Mouse (Mus musculus) gastrocnemius, postnatal 36 days (tissue): ENCODE data around the gene Nnmt. TPM values are rescaled to one million over a fixed set of nuclear protein-coding genes. Genes with fewer than 3 reads are reported as not detected.

Experiments used
- DNase-seq, 2 experiments: peaks; one replicate each; pipeline ENCODE4 v3.0.0; 2022
- intact Hi-C: fragments of 180-260 bp; cut with DNase I; formaldehyde crosslinking; loops from one replicate; pipeline ENCODE4 v1.15.1; 2025
- total RNA-seq, 2 experiments: library from RNA; stranded (reverse); gene quantifications; 2 replicates each; pipeline ENCODE4 v1.2.3; 2021

Nnmt gene
- total RNA-seq, 2 experiments from 2014 or later, result 2.8 to 5.2 TPM

DNA sequence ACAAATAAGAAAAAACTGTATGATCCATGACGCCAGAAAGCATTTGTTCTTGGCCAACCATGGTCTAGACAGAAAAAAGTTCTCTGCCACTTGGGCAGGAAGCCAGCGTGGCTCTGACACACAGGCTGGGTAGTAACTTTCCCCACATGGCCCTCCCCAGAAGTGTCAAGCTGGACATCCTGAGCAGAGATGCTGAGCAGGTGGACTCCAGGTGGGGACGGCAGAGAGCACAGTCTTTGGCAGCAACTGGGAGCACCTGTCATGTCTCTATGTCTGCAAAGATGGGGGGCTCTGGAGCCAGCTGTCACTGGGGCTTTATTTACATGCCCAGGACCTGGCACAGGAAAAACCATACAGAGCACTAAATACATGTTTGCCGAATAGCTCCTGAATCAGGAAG lies 14.3 kb downstream of the Nnmt start:
- no peak for DNase-seq
- intact Hi-C loops, result no loop called here

DNA sequence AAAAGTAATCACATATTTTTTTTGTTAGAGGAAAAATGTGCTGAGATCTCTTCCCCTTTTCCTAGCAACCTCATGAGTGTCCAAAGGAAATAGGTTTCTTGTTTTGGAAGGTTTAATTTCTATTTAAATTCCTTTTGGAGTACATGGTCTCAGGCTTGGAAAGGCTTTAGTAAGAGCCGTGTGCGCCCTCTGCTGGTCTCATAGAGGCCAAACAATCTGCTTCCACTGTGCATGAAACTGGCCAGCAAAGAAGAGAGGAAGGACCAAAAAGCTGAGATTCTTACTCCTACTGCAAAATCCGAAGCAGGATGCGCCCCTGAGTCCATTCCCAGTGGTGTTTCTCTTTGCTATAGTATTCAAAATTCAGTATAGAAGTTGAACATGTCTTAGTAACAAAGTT lies 18.6 kb downstream of the Nnmt start:
- peak; percentile 32 to 43 for DNase-seq
- intact Hi-C loops, result loop anchor here (5.0 to 10.0 kb wide), 3 partner anchors 36 to 322 kb away; no protein-coding TSS in a partner anchor

- intact Hi-C loops, result loop anchor here (10.0 kb wide), 1 partner anchor 316 kb away; no protein-coding TSS in a partner anchor
- no peak for DNase-seq
These were observed 24.1 kb downstream of the Nnmt start for GRCm38 (mm10) chr9:48580808-48581207.

- intact Hi-C loops, result loop anchor here (5.0 kb wide), 2 partner anchors 95 to 115 kb away; no protein-coding TSS in a partner anchor
- DNase-seq, result no peak
These were observed 42.6 kb downstream of the Nnmt start for GRCm38 (mm10) chr9:48562388-48562787.

DNA sequence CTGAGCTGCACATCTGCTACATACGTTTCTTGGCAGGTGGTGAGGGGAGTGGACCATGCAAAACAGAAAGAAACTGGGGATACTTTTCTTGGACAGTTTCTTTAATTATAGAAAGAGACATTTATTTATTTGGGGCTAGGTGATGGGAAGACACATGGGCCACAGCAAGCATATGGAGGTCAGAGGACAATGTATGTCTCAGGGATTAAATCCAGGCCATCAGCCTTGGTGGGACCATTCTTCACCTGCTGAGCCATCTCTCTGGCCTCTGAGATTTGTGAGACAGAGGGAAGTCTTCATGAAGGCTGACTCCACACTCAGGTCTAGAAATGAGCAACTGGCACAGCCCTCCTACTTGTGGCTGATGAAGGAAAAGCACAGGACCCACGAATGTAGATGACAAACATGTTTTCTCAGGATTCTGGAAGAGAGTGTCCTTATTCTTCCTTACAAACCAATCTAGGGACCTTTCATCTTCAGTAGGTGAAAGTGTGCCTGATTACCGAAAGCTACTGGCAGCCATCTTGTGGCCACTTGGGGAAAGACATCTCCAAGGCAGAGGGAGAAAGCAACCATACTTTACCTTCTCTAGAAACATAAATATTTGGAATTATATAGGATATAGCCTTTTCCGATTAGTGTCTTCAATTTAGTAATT lies 45.3 kb downstream of the Nnmt start:
- intact Hi-C loops, result loop anchor here (5.0 kb wide), 2 partner anchors 92 to 112 kb away; no protein-coding TSS in a partner anchor
- peak in 1 of 2 experiments; percentile 21 for DNase-seq

DNA sequence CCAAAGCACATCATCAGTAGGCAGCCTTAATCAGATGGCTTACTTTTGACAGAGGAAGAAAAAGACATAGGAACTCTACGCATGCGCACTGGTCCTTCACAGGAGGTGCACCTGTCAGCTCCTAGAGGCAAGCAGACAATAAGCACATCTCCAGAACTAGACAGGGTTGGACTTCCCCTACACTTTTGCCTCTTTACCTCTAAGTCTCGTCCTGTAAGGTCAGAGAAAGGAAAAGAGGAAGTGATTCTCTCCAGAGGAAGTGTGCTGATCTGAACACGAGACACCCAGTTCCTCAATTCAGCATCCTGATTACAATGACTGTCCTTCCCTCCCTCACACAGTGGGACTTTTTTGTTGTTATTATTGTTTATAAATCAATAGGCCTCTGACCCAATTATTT lies 46.3 kb downstream of the Nnmt start:
- intact Hi-C loops, result no loop called here
- DNase-seq, result no peak

DNA sequence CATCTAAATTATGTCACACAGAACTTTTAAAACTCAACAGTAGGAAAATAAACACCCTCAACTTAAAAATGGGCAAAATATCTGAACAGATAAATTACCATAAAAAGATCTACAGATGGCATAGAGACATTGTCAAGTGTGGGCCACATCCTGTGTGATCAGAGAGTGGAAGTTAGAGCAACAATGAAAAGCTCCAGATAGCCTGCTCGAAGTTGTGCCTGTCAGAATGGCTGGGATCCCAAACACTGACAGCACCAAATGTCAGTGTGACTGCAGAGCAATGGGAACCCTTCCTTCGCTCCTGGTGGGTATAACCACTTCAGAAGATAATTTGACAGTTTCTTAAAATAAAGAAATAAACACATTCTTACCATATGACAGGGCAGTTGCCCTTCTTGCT lies 55.9 kb downstream of the Nnmt start:
- no peak for DNase-seq
- intact Hi-C loops, result no loop called here

GRCm38 (mm10) chr9:48547233-48547632 lies 57.7 kb downstream of the Nnmt start:
- no peak for DNase-seq
- intact Hi-C loops, result no loop called here

Other genes with a start within 250 kb of the Nnmt start
- gene Rexo2, start 124.5 kb downstream of the Nnmt start, total RNA-seq, result 10 to 100 TPM; 54.8 to 63.7 TPM
- gene Rbm7, start 109.9 kb downstream of the Nnmt start, total RNA-seq, result 10 to 100 TPM; 12.6 to 12.7 TPM
- gene Gm5617, start 109.7 kb downstream of the Nnmt start, total RNA-seq, result 10 to 100 TPM in 1 of 2 experiments, 1 to 10 TPM in 1; 9.2 to 10.1 TPM
- 100 to 1,000 TPM; 129 to 168 TPM for gene Zbtb16, start 231.1 kb upstream of the Nnmt start, total RNA-seq